Mouse (Mus musculus) kidney, postnatal 0 days (tissue): ENCODE measurements around the gene Arhgef3. TPM values are rescaled to one million over a fixed set of nuclear protein-coding genes. Genes with fewer than 3 reads are reported as not detected.
A peak's percentile ranks its signal among the peaks of the same experiment; 100 is the strongest.

ENCODE experiments used
- ATAC-seq: fragments of 200-750 bp; cut with Nextera tagmentation; replicated peaks from 2 replicates; pipeline ENCODE4 v1.8.0; 2017; ENCODE audit warnings: low read depth, moderate number of reproducible peaks, moderate TSS enrichment, moderate library complexity; ENCODE audit not compliant: low FRiP score
- DNase-seq: peaks from one replicate; pipeline ENCODE4 v3.0.0-alpha.2; 2016; ENCODE audit warnings: low spot score
- H3K27ac ChIP-seq: fragments of 300-500 bp; sonication (generic); 2 replicates; pipeline ENCODE4 v1.5.1; 2014; ENCODE audit warnings: mild to moderate bottlenecking
- H3K27me3 ChIP-seq: fragments of 300-500 bp; sonication (generic); 2 replicates; pipeline ENCODE4 v1.6.1; 2014; ENCODE audit warnings: low read length, mixed read lengths; ENCODE audit not compliant: insufficient read depth
- H3K36me3 ChIP-seq: fragments of 300-500 bp; sonication (generic); 2 replicates; pipeline ENCODE4 v1.6.1; 2014; ENCODE audit warnings: low read length, mixed read lengths; ENCODE audit not compliant: insufficient read depth
- H3K4me1 ChIP-seq: fragments of 300-500 bp; sonication (generic); replicated peaks from 2 replicates; pipeline ENCODE4 v1.6.1; 2014; ENCODE audit warnings: antibody characterized with exemption, low read length, mixed read lengths; ENCODE audit not compliant: insufficient read depth
- H3K4me2 ChIP-seq: fragments of 300-500 bp; sonication (generic); 2 replicates; pipeline ENCODE4 v1.6.1; 2014; ENCODE audit warnings: mild to moderate bottlenecking, low read length, moderate library complexity, mixed read lengths
- H3K4me3 ChIP-seq: fragments of 300-500 bp; sonication (generic); replicated peaks from 2 replicates; pipeline ENCODE4 v1.5.1; 2014; ENCODE audit warnings: low read depth, low read length
- H3K9ac ChIP-seq: fragments of 300-500 bp; sonication (generic); 2 replicates; pipeline ENCODE4 v1.6.1; 2014; ENCODE audit warnings: low read depth, low read length
- H3K9me3 ChIP-seq: fragments of 300-500 bp; sonication (generic); replicated peaks from 2 replicates; pipeline ENCODE4 v1.6.1; 2016; ENCODE audit warnings: low read length, inconsistent platforms, mixed read lengths
- CTCF ChIP-seq: IDR thresholded peaks from 2 replicates; pipeline ENCODE4 v1.5.1; 2016; ENCODE audit warnings: antibody characterized with exemption, low read depth, mild to moderate bottlenecking, moderate library complexity
- WGBS: fragments of 180-500 bp; shearing (Covaris S2); extraction: QIAGEN DNeasy Blood & Tissue Kit; methylation state at CpG from one replicate; pipeline ENCODE4 v1.1.7; 2014; 5-methylcytosine and 5-hydroxymethylcytosine counted together
- polyA plus RNA-seq: library from polyadenylated mRNA; unstranded; fragments of >200 nt; fragmentation: Nextera tagmentation; extraction: Ambion mirVana; gene quantifications from 2 replicates; pipeline ENCODE4 v1.2.1, GENCODE M21; 2015

The Arhgef3 gene
- polyA plus RNA-seq, 1 experiment from 2014 or later = 20.0 TPM

DNA sequence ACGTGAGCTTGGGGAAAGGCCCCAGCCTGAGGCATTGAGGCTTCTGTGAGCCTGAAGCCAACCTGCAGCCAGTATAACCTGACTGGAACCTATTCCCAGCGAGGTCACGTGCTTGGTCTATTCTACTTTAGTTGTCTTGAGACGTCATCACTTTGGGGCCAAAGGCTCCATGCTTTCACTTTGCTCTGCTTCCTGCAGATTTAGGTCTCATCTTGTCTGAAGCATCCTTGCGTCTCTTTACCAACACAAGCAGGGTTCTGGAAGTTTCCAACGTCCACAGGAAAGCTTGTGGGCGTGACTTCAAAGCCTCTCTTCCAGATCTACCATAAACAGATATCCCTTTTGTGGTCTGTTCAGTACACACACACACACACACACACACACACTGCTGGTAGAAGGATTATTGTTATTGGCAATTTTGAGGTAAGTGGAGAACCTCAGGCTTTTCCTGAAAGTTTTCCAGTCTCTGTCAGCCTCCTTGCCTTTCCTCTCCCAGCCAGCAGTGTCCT, 135.6 kb downstream of the Arhgef3 start:
- Histone ChIP-seq H3K27ac (no peak overlapping the region), H3K36me3 (no peaks in the 10 kb centered on the region), H3K27me3 (no peaks in the 10 kb centered on the region), H3K9me3 (no peaks in the 10 kb centered on the region), H3K9ac (no peak overlapping the region), H3K4me2 (no peak overlapping the region), H3K4me3 (no peak overlapping the region), H3K4me1 (no peaks in the 10 kb centered on the region)
- no peak for ATAC-seq
- DNase-seq = no peak
- WGBS = 65% methylated on average over 7 of the region's 7 CpGs
- no peak for TF ChIP-seq CTCF

DNA sequence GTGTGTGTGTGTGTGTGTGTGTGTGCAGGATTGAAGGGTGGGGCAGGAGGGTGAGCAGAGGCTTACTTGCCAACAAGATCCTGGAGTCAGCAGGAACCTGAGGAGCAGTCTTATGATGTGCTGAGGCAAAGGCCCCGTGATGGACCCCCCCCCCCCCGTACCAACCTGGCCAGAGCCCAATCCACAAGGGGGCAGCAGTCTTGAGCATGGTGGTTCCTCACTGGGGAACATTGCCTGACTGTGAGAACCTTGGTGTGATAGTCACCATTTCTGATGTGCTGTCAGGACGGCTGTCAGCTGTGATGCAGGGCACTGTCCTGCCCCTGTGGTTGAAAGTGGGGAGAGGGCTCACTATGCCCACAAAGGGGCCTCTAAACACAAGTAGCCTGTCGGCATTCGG, 138.7 kb downstream of the Arhgef3 start:
- peak; percentile 48; the same call in 1 of the 2 replicates for TF ChIP-seq CTCF
- H3K9me3 ChIP-seq = no peaks in the 10 kb centered on the region
- DNase-seq = no peak
- no peak overlapping the region for H3K9ac ChIP-seq
- H3K4me2 ChIP-seq = no peak overlapping the region
- H3K27me3 ChIP-seq = no peaks in the 10 kb centered on the region
- no peak overlapping the region for H3K27ac ChIP-seq
- H3K36me3 ChIP-seq = no peaks in the 10 kb centered on the region
- ATAC-seq = no peak
- H3K4me3 ChIP-seq = no peak overlapping the region
- H3K4me1 ChIP-seq = no peaks in the 10 kb centered on the region
- 81% methylated on average over 5 of the region's 5 CpGs for WGBS

DNA sequence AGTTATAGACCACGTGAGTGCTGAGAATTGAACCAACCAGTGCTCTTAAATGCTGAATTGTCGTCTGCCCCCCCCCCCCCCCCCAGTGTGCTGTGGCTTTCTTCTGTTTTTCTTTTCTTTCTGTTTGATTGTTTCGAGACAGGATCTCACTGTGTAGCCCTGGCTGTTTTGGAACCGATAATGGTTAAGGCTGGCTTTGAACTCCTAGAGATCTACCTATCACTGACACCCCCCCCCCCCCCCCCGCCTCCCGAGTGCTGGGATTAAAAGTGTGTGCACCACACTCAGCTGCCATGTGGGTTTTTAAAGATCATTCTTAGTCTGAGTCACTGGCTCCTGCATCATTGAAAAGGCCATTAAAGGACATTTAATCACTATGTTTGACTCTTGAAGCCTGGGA, 147.7 kb downstream of the Arhgef3 start:
- WGBS = 67% methylated on average over 5 of the region's 6 CpGs
- Histone ChIP-seq H3K27ac (no peak overlapping the region), H3K4me2 (no peak overlapping the region), H3K9me3 (no peaks in the 10 kb centered on the region), H3K4me3 (no peak overlapping the region), H3K4me1 (peaks cover 3% of the 10 kb centered on the region), H3K27me3 (no peaks in the 10 kb centered on the region), H3K36me3 (no peaks in the 10 kb centered on the region), H3K9ac (no peak overlapping the region)
- TF ChIP-seq CTCF = no peak
- no peak for DNase-seq
- no peak for ATAC-seq

DNA sequence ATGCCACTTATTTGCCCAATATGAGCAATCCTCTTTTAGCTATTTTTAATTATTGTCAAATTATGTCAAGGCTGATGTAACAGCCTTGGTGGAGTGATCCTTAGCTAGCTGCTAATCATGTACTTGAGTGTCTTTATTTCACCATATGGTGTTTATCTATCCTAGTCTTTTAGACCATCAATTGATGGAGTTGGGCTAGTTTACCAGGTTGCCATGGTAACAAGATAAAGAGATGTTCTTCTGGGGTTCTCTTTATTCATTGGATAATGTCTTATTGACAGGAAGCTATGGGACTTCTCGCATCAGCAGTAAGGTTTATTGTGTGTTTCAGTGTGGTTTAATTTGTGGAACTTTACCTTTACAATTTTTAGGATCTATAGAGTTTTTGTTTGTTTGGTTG, 151.9 kb downstream of the Arhgef3 start:
- TF ChIP-seq CTCF = no peak
- DNase-seq (no peak), ATAC-seq (no peak)
- Histone ChIP-seq H3K27ac (no peak overlapping the region), H3K9ac (no peak overlapping the region), H3K27me3 (no peaks in the 10 kb centered on the region), H3K36me3 (no peaks in the 10 kb centered on the region), H3K9me3 (no peaks in the 10 kb centered on the region), H3K4me3 (no peak overlapping the region), H3K4me1 (no peaks in the 10 kb centered on the region), H3K4me2 (no peak overlapping the region)
- 93% methylated on average over 1 of the region's 1 CpGs for WGBS

DNA sequence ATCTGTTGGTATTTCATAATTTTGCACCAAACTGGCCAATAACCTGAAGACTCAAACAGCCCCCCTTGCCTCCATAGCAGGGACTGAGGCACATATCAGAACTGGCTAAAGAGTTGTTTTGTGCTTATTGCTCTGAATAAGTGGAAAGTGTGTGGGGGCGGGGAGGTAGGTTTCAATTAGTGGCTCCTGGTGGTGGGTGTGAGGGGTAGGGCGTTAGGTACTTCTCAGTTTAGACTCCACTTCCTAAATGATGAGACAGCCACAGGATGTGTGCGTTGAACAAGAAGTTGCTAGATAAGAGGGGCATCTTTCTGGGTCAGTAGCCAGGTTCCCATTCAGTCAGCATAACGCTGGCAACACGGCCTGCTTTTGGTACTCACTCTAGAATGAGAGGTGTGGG, 153.4 kb downstream of the Arhgef3 start:
- no peaks in the 10 kb centered on the region for H3K27me3 ChIP-seq
- no peaks in the 10 kb centered on the region for H3K4me1 ChIP-seq
- no peak overlapping the region for H3K27ac ChIP-seq
- H3K4me3 ChIP-seq = no peak overlapping the region
- DNase-seq (no peak), ATAC-seq (no peak)
- H3K36me3 ChIP-seq = no peaks in the 10 kb centered on the region
- no peak for TF ChIP-seq CTCF
- WGBS = 56% methylated on average over 5 of the region's 5 CpGs
- no peaks in the 10 kb centered on the region for H3K9me3 ChIP-seq
- no peak overlapping the region for H3K9ac ChIP-seq
- H3K4me2 ChIP-seq = no peak overlapping the region

DNA sequence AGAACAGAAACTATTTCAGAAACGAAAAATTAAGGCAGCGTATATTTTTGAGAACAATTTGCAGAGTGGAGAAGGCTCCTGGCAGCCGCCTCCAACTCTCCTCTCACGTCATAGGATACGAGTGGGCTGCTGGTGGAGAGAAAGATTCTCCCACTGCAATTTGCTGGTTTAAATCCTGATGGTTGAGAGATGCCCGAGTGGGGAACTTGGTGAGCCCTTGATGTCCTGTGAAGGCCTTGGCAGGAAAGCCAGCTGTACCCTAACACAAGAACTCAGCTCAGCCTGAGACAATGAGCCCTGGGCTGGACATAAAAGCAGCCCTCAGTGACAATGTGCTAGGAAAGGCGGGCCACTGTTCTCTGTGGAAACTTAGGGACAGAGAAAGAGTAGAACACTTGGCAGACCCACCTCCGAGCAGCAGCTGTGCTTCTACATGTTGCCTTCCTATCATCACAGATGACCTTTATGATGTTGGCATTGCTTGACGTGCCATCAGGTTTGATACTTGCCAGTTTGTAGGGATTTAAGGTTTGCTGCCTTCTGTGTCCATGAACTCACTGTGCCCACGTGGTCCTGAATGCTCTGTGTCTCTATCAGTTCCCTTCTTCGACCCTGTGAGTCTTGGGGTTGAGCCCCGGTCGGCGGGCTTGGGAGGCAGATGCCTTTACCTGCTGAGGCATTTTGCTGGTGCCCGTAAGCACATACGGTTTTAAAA, 154.4 kb downstream of the Arhgef3 start:
- 84% methylated on average over 16 of the region's 16 CpGs for WGBS
- DNase-seq = no peak
- no peak for TF ChIP-seq CTCF
- Histone ChIP-seq H3K9ac (no peak overlapping the region), H3K27me3 (no peaks in the 10 kb centered on the region), H3K27ac (no peak overlapping the region), H3K4me1 (no peaks in the 10 kb centered on the region), H3K36me3 (no peaks in the 10 kb centered on the region), H3K9me3 (no peaks in the 10 kb centered on the region), H3K4me2 (no peak overlapping the region), H3K4me3 (no peak overlapping the region)
- ATAC-seq = no peak
